Mouse (Mus musculus) large intestine, adult 2 months (tissue): ENCODE results near the gene Nop10. TPM values are rescaled to one million over a fixed set of nuclear protein-coding genes. Genes with fewer than 3 reads are reported as not detected.
"Not testable (repeated sequence)": the region's sequence is repeated elsewhere in the genome, so short reads cannot be mapped to it uniquely, and the experiment has no call there.

Experiments
- DNase-seq: peaks from one replicate; pipeline ENCODE4 v3.0.0-alpha.2; 2012; ENCODE audit warnings: low read depth, low spot score
- WGBS: fragments of 180-500 bp; shearing (Covaris S2); methylation state at CpG from one replicate; pipeline ENCODE4 v1.1.7; 2018; 5-methylcytosine and 5-hydroxymethylcytosine counted together
- polyA plus RNA-seq: library from polyadenylated mRNA; depleted of rRNA; stranded (reverse); fragments of >200 nt; gene quantifications from 2 replicates; pipeline ENCODE4 v1.2.3, GENCODE M21; 2012

The Nop10 gene
- polyA plus RNA-seq, 1 experiment = 105 TPM

GRCm38 (mm10) chr2:112262779-112263295, 1.1 kb downstream of the Nop10 start:
- WGBS = 25% methylated on average over 4 of the region's 4 CpGs
- no peak for DNase-seq

GRCm38 (mm10) chr2:112264364-112264763, 2.6 kb downstream of the Nop10 start:
- 63% methylated on average over 4 of the region's 4 CpGs for WGBS
- DNase-seq = no peak

- no peak for DNase-seq
These were observed 3.9 kb downstream of the Nop10 start, which contains the start of gene Slc12a6 for GRCm38 (mm10) chr2:112265448-112266241. Gene Slc12a6, plus strand, starts transcription at chr2:112265825.

GRCm38 (mm10) chr2:112266242-112266592, 4.5 kb downstream of the Nop10 start, which contains the start of gene Gm21985:
Gene Gm21985, plus strand, starts transcription at chr2:112266314.
- no peak for DNase-seq
- WGBS = 2% methylated on average over 11 of the region's 11 CpGs

More at GRCm38 (mm10) chr2:112265448-112266241, 3.9 kb downstream of the Nop10 start, which contains the start of gene Slc12a6:
- under 1% methylated on average over 67 of the region's 85 CpGs for WGBS

GRCm38 (mm10) chr2:112266780-112267179, 5.1 kb downstream of the Nop10 start:
- no peak for DNase-seq
- 55% methylated on average over 10 of the region's 10 CpGs for WGBS

- WGBS = 63% methylated on average over 8 of the region's 8 CpGs
- DNase-seq = no peak
These were observed 6.0 kb downstream of the Nop10 start for GRCm38 (mm10) chr2:112267547-112268269.

GRCm38 (mm10) chr2:112270011-112270410, 8.3 kb downstream of the Nop10 start:
- 71% methylated on average over 2 of the region's 2 CpGs for WGBS
- DNase-seq = no peak

GRCm38 (mm10) chr2:112272909-112273308, 11.2 kb downstream of the Nop10 start:
- no peak for DNase-seq
- 90% methylated on average over 2 of the region's 2 CpGs for WGBS

GRCm38 (mm10) chr2:112273474-112273873, 11.7 kb downstream of the Nop10 start:
- no peak for DNase-seq
- 81% methylated on average over 6 of the region's 6 CpGs for WGBS

- WGBS = 92% methylated on average over 3 of the region's 3 CpGs
- DNase-seq = no peak
These were observed 15.1 kb downstream of the Nop10 start for GRCm38 (mm10) chr2:112276870-112277269.

GRCm38 (mm10) chr2:112282846-112283245, 21.1 kb downstream of the Nop10 start:
- 84% methylated on average over 1 of the region's 1 CpGs for WGBS
- no peak for DNase-seq

- peak; percentile 77 for DNase-seq
- WGBS = 4% methylated on average over 21 of the region's 21 CpGs
These were observed 22.8 kb downstream of the Nop10 start for GRCm38 (mm10) chr2:112284363-112285030.

GRCm38 (mm10) chr2:112285031-112285390, 23.3 kb downstream of the Nop10 start:
- WGBS = 21% methylated on average over 6 of the region's 6 CpGs
- no peak for DNase-seq

GRCm38 (mm10) chr2:112286062-112286461, 24.3 kb downstream of the Nop10 start:
- 94% methylated on average over 1 of the region's 1 CpGs for WGBS
- not testable (repeated sequence) for DNase-seq

- 25% methylated on average over 4 of the region's 4 CpGs for WGBS
- DNase-seq = no peak
These were observed 25.3 kb downstream of the Nop10 start for GRCm38 (mm10) chr2:112287059-112287458.

GRCm38 (mm10) chr2:112289507-112289906, 27.8 kb downstream of the Nop10 start:
- DNase-seq = no peak
- WGBS = 32% methylated on average over 3 of the region's 3 CpGs

- DNase-seq = no peak
- WGBS = 90% methylated on average over 2 of the region's 2 CpGs
These were observed 31.1 kb downstream of the Nop10 start for GRCm38 (mm10) chr2:112292823-112293222.

- WGBS = 64% methylated on average over 3 of the region's 3 CpGs
- DNase-seq = no peak
These were observed 34.5 kb downstream of the Nop10 start for GRCm38 (mm10) chr2:112296211-112296610.

- 48% methylated on average over 4 of the region's 4 CpGs for WGBS
- no peak for DNase-seq
These were observed 36.5 kb downstream of the Nop10 start for GRCm38 (mm10) chr2:112298221-112298620.

GRCm38 (mm10) chr2:112308671-112309070, 46.9 kb downstream of the Nop10 start:
- WGBS = 51% methylated on average over 3 of the region's 3 CpGs
- no peak for DNase-seq
